Mouse (Mus musculus) thymus, postnatal 10 days (tissue): ENCODE measurements around the gene Olfr652.

Experiments
- DNase-seq, 2 experiments: peaks; one replicate each; pipeline ENCODE4 v3.0.0; 2021; ENCODE audit warnings: low spot score in 2 of 2

Gene Olfr652

DNA sequence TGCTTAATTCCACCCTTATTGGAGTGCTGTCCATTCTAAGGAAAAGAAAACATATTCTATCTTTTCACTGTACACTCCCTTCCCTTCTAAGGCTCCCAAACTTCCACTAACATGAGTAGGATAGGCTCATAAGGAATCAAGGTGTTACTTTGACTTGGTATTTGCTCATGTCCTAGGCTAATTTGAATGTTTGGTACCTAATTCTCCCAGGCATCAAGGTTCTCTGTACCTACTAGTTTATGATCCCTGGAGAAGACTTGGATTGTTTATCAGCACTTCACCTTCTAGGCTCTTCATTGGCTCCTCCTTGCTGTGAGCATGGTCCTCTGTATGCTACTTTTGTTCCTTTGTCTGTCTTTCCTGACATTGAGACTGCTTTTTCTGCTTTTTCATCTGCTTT is at the start of gene Olfr652:
Gene Olfr652 (plus strand): TSS at position 301 of the 400 bp plus-strand sequence.
- DNase-seq = no peak

DNA sequence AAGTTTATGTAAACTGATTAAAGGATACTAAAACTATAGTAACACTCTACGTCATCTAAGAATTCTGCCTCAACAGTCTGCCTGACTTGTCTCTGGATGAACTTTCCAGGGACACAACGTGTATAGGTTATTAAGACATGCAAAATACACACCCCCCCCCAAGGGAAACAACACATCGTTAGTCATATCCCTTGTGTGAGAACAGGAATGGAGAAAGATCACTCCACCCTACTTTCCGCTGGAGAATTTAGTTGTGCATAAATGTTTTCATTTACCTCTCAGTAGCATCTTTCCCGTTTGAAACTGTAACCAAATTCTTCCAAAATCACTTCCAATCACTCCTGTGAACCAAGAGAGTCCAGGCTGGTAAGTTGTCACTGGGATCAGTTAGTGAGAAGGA is 10.9 kb upstream of the Olfr652 start, which contains the start of gene Olfr651:
Gene Olfr651 (plus strand): TSS at position 301 of the 400 bp plus-strand sequence.
- no peak for DNase-seq

DNA sequence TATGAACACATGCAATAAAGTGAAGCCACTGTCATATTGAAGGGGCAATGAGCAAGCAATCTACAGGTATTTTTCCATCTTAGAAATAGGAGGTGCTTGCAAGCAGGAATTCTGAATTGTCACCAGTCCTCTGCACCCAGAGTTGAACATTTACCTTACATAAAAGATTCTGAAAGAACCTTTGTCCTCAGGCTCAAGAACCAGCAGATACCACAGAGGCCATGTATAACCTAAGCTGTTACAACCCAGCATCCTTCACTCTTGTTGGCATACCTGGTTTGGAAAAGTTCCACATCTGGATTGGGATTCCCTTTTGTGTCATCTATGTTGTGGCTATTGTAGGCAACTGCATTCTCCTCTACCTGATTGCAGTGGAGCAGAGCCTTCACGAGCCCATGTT is 8.0 kb upstream of the Olfr652 start:
- no peak for DNase-seq

DNA sequence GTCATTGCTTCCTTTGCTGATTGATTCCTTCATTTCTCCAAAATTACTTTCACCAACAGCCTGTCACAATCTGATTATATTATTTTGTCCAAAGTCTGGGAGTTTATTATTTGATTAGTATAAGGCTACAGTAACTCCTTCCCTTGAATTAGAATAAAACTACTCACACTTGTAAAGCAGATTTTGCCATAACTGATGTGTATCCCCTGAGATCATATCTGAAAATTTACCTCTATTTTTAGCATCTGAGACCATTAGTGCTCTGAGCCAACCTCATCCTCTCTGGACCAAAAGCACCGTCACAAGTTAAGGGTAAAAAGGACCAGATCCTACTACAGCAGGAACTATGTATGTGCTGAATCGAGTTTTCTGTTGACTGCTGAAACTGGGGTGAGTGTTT is 16.3 kb downstream of the Olfr652 start, which contains the start of gene Olfr653:
Gene Olfr653 (plus strand): TSS at position 301 of the 400 bp plus-strand sequence.
- DNase-seq = no peak

DNA sequence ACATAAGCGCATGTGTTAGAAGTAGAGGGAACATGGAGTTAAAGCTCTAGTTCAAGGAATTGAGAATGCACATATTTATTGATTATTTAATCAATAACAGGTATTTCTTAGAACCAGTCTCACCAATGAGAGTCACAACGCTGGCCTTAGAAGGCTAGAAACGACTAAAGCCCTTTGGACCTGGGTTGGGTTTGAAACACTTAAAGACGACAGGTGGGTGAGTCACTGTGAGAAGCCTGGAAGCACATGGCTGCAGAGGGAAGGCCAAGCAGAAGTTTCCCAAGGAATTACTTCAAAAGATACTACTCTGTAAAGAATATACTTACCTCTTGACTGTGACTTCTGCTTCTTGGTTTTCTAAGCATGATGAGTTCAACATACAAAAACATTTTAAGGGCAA is 20.1 kb downstream of the Olfr652 start:
- DNase-seq = no peak

DNA sequence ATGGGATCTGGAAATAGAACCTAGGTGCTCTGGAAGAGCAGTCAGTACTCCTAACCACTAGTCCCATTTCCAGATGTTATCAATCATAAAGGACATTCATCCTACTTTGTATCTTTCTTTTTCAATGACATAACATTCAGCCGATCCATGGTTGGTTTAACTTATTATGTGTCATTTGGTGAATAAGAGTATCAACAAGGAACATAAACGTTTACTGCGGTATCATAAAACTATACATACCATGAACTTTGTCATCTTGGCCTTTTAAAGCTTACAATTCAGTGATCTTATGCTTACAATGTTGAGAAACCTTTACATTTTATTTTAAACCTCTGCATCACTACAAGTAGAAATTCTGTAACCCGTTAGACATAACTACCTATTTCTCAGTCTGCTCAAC is 20.7 kb downstream of the Olfr652 start:
- DNase-seq = no peak

DNA sequence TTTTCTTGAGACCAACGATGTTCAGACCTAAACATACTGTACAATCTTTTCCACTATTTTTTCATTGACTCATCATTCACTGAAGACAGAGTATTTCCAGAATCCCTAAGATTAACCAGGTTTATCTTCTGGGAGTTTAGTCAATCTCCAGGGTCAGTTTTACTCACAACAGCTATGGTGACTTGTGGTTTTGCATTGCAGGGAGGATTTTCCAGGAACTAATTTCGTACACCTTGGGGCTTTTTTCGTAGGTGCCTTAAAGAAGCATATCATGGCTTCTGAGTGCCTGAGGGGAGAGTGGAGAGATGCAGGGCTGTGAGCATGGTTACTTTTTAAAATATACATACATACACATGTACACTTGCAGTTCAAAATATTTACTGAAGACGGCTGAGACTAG is 26.0 kb downstream of the Olfr652 start, which contains the start of gene Olfr654:
Gene Olfr654 (plus strand): TSS at position 301 of the 400 bp plus-strand sequence.
- DNase-seq = no peak

DNA sequence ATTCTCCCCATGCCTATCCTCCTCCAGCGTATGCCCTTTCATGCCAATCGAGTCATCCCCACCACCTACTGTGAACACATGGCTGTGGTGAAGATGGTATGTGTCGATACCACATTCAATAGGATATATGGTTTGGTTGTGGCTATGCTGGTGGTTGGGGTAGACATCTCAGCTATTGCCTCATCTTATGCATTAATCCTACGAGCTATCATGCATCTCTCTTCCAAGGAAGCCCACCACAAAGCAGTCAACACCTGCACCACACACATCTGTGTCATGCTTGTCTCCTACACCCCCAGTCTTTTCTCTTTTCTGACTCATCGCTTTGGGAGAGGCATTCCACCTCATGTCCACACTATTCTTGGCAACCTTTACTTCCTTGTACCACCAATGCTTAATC is 27.6 kb downstream of the Olfr652 start:
- no peak for DNase-seq

DNA sequence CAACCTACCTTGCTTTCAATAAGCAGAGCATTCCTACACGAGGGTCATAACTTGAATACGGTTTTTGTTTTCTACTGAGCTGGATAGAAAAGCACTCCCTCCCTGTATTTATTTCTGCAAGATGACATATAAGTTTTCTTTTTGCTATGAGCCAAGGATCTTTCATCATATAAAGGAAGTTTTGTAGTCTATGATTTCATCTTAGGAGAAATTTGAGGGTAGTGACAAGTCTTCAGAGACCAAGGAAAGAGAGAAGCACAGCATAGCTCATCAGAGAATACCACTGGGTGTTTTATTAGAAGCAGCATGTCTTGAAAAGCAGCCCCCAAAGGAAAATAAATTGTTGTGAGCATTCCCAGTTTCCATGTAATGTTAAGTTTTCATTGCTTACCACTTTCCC is 41.0 kb downstream of the Olfr652 start, which contains the start of gene Olfr655:
Gene Olfr655 (minus strand): TSS at position 101 of the 400 bp plus-strand sequence.
- DNase-seq = no peak

DNA sequence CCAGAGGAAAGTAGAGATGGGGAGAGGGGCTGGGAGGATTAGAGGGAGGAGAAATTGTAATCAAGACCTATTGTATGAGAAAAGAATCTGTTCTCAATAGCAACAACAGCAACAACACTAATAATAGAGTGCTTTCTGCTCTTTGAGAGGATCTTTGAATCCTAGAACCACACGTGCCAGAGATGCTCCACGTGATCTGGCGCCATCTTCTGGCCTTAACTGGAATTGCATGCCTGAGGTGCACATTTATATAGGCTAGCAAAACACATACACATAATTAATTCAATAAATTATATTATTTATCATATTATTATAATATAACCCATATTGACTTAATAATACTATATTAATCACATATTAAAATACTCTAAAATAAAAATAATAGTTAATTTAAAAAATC is 42.5 kb downstream of the Olfr652 start:
- DNase-seq = peak; percentile 14 to 54

DNA sequence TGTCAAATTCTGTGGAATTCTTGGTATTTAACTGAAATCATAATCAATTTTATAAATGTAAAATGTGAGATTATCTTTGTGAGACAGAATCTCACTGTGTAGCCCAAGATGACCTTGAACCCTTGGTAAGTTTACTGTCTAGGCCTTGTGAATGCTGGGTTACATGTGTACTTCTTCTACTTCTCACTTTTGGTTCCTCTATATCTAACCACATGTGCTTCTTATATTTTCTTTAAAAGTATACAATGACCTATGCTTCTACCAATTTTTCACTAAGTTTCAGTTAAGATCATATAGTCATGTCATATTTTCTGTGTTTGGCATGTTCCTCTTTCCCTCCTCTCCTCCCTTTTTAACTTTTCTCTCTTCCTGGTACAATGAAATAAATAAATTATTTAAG is 44.0 kb downstream of the Olfr652 start:
- DNase-seq = no peak

DNA sequence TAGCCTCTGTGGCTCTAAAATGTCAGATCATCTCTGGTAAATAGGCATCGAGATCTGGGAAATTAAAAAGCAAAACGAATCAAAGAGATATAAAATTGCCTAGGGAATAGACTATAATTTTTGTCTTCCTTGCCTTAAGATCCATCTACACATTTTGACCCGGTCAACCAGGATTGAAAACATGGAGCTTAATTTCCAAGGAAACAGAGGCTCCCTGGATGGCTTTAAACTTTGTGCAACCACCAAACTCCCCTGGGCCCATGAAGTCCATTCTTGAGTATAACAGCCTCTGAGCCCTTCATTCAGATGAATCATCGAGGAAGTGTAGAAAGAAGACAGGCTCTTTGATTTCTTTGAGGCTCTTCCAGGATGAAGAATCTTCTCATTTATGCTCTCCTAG is 53.0 kb downstream of the Olfr652 start, which contains the start of gene Olfr656:
Gene Olfr656 (plus strand): TSS at position 301 of the 400 bp plus-strand sequence.
- no peak for DNase-seq
